Mouse (Mus musculus): Measurements from ENCODE around the gene Kif3a. TPM values are rescaled to one million over a fixed set of nuclear protein-coding genes. Genes with fewer than 3 reads are reported as not detected.
A peak's percentile ranks its signal among the peaks of the same experiment; 100 is the strongest.

Gene Kif3a
- total and polyA plus RNA-seq, 3 experiments = 11.2 to 27.5 (median 20.2) TPM

DNA sequence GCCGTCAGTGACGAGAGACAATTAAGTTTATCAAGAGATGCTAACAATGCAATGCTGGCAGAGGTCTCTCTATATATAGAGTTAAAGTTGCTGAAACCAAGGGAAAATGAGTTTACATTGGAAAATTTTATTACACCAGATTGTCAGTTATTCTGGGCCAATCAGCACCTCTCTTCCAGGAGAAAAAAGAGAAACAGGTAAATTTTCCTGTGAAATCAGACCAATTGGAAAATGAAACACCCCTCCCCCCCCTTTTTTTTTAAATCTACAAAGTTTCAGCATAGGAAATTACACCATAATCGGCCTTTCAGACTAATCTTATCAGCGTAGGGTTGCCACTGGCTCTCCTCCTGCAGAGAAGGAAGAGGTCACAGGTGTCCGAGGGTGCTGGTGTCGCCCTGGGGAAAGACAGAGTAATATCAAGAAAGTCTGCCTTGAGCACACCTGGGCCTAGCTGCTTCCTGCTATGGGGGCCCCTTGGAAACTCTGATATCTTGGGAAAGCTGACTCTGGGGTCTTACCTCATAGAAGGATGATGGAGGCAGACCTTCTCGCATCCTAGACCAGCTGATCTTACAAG, 51.5 kb downstream of the Kif3a start, which contains the start of gene Il4:
Gene Il4, minus strand, starts transcription at position 51 of the 580 bp plus-strand sequence.
- no peaks in the 10 kb centered on the region for H3K27me3 ChIP-seq (ENCODE audit: insufficient read depth, low read length)
- H3K9me3 ChIP-seq (replicated peaks) = peaks cover 1% of the 10 kb centered on the region; the same call in 1 of the 2 replicates
- H3K4me1 ChIP-seq (ENCODE audit: insufficient read depth, low read depth, low read length) = peaks cover 80% of the 10 kb centered on the region
- peaks cover 11% of the 10 kb centered on the region for H3K36me3 ChIP-seq (replicated peaks)
- ATAC-seq (ENCODE audit: extremely low read depth, insufficient number of reproducible peaks, low FRiP score, poor library complexity, severe bottlenecking) (no peak), DNase-seq (ENCODE audit: low spot score) (no peak)
- H3K4me3 ChIP-seq (ENCODE audit: low read depth, low read length) = peak within 1 kb of the TSS; percentile 77
- no peak for TF ChIP-seq GATA2 (IDR thresholded peaks at IDR 0.05; ENCODE audit: borderline replicate concordance, low read depth, low read length)
- no peak for TF ChIP-seq CTCF (IDR thresholded peaks at IDR 0.05; ENCODE audit: low read depth, low read length)
- no peak for TF ChIP-seq POLR2AphosphoS5 (IDR thresholded peaks at IDR 0.05; ENCODE audit: insufficient replicate concordance, low read depth, low read length)
- TF ChIP-seq TAL1 (conservative IDR thresholded peaks at IDR 0.05; ENCODE audit: low read depth, low read length) = no peak
- no peak for TF ChIP-seq GATA1 (IDR thresholded peaks at IDR 0.05; ENCODE audit: borderline replicate concordance, low read length)

DNA sequence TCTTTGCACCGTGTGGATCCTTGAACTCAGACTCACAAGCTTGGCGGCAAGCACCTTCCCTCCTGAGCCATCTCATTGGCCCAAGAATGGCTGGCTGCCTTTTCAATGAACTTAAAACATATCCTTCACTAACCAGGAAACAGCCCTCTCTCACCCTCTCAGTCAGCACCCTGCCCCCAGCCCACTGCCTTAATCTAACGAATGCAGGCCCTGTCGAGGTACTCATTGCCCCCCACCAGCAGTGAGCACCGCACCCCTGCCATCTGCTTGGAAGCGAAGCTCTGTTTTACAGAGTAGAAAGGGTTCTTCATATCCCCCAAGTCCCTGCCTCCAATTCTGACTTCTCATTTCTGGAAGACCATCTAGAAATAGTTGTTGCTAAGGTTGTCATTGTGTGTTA, 52.2 kb downstream of the Kif3a start:
- Histone ChIP-seq H3K36me3 (replicated peaks) (peaks cover 5% of the 10 kb centered on the region), H3K9me3 (replicated peaks) (peaks cover 7% of the 10 kb centered on the region), H3K4me1 (ENCODE audit: insufficient read depth, low read depth, low read length) (peaks cover 80% of the 10 kb centered on the region), H3K4me3 (ENCODE audit: low read depth, low read length) (peak overlapping the region; percentile 50; the same call in 1 of the 2 replicates), H3K27me3 (ENCODE audit: insufficient read depth, low read length) (no peaks in the 10 kb centered on the region)
- DNase-seq (ENCODE audit: low spot score) = no peak
- TF ChIP-seq TAL1 (conservative IDR thresholded peaks at IDR 0.05; ENCODE audit: low read depth, low read length) (peak; percentile 44), CTCF (IDR thresholded peaks at IDR 0.05; ENCODE audit: low read depth, low read length) (no peak)
- ATAC-seq (ENCODE audit: extremely low read depth, insufficient number of reproducible peaks, low FRiP score, poor library complexity, severe bottlenecking) = 0 out of 2 replicates have a peak, but pooled peaks have one; percentile 4

DNA sequence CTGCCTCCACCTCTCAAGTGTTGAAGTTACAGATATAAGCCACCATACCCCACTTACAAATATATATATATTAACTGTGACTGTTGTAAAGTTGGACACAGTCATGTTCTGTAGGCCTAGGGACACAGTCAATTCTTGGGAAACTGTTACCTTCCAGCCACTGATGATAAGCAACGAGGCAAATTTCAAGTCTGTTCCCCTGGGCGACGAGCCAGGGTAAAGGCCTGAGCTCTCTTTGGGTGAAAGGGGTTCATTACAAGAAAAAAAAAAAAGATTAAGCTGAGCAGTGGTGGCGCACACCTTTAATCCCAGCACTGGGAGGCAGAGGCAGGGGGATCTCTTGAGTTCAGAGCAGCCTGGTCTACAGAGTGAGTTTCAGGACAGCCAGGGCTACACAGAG, 52.9 kb downstream of the Kif3a start:
- no peaks in the 10 kb centered on the region for H3K27me3 ChIP-seq (ENCODE audit: insufficient read depth, low read length)
- H3K9me3 ChIP-seq (replicated peaks) = peaks cover 7% of the 10 kb centered on the region
- H3K36me3 ChIP-seq (replicated peaks) = peaks cover 3% of the 10 kb centered on the region
- H3K4me3 ChIP-seq (ENCODE audit: low read depth, low read length) = no peak overlapping the region
- no peak for TF ChIP-seq TAL1 (conservative IDR thresholded peaks at IDR 0.05; ENCODE audit: low read depth, low read length)
- no peak for TF ChIP-seq CTCF (IDR thresholded peaks at IDR 0.05; ENCODE audit: low read depth, low read length)
- TF ChIP-seq GATA2 (IDR thresholded peaks at IDR 0.05; ENCODE audit: borderline replicate concordance, low read depth, low read length) = no peak
- no peak for TF ChIP-seq GATA1 (IDR thresholded peaks at IDR 0.05; ENCODE audit: borderline replicate concordance, low read length)
- TF ChIP-seq POLR2AphosphoS5 (IDR thresholded peaks at IDR 0.05; ENCODE audit: insufficient replicate concordance, low read depth, low read length) = no peak
- peaks cover 81% of the 10 kb centered on the region for H3K4me1 ChIP-seq (ENCODE audit: insufficient read depth, low read depth, low read length)
- DNase-seq (ENCODE audit: low spot score) (no peak), ATAC-seq (ENCODE audit: extremely low read depth, insufficient number of reproducible peaks, low FRiP score, poor library complexity, severe bottlenecking) (no peak)

DNA sequence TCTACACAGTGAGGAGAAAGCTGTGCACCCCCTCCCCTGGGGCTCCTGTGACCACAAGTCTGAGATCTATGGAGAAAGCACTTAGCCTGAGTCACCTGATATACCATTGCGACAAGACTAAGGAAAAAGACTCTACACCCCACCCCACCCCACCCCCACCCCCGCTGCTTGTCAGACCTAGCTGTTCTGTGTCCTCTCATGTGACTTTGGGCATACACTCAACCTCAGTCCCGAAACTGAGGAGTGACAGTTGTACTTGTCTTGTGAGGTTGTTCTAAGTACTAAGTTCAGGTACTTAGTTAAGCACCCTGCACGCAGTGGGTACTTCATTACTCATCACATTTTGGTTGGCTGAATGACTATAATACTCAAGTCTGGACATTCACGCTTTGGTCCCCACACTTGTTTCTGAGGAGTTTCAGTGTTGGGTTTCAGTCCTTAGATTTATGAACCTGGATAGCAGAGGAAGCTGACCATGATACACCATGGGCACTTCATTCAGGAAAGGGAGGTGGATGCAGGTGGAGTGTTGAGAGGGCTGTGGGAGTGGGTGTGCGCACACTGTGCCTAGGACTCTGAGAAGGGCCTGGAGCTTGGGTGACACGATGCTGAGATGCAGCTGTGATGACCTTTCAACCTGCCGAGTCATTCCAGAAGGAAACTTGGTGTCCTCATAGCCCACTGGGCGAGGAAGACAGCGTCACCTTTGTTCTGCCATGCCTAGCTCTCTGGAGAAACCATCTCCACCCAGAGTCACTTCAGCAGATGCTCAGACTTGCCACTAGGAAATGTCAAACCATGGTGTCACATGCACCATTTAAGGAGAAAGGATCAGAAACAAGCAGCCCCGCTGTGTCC, 54.6 kb downstream of the Kif3a start:
- no peak; the same call in 1 of the 2 replicates for ATAC-seq (ENCODE audit: extremely low read depth, insufficient number of reproducible peaks, low FRiP score, poor library complexity, severe bottlenecking)
- no peak for DNase-seq (ENCODE audit: low spot score)
- no peak for TF ChIP-seq GATA2 (IDR thresholded peaks at IDR 0.05; ENCODE audit: borderline replicate concordance, low read depth, low read length)
- TF ChIP-seq CTCF (IDR thresholded peaks at IDR 0.05; ENCODE audit: low read depth, low read length) = 0 out of 2 replicates have a peak, but pooled peaks have one; percentile 7
- Histone ChIP-seq H3K36me3 (replicated peaks) (peaks cover 3% of the 10 kb centered on the region), H3K4me3 (ENCODE audit: low read depth, low read length) (peak overlapping the region; percentile 39; the same call in 1 of the 2 replicates), H3K9me3 (replicated peaks) (peaks cover 7% of the 10 kb centered on the region), H3K4me1 (ENCODE audit: insufficient read depth, low read depth, low read length) (peaks cover 94% of the 10 kb centered on the region), H3K27me3 (ENCODE audit: insufficient read depth, low read length) (no peaks in the 10 kb centered on the region)

DNA sequence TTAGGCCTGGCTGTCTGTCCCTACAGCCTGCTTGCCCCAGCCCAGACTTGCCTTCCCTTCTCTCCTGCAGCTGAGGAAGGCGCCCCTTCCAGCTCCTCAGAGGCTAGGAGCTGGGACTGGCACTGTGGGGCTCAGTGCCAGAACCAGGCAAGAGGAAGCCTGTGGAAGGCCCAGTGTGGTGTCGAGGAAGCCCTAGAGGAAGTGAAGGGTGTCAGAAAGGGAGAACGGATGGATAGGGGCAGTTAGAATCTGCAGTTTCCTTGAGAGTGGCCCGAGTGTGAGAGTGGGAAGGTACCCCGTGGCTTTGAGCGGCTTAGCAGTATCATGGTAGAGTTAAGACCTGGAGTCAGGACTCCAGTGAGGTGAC, 55.2 kb downstream of the Kif3a start:
- Histone ChIP-seq H3K27me3 (ENCODE audit: insufficient read depth, low read length) (no peaks in the 10 kb centered on the region), H3K9me3 (replicated peaks) (peaks cover 7% of the 10 kb centered on the region), H3K4me3 (ENCODE audit: low read depth, low read length) (no peak overlapping the region; the same call in 1 of the 2 replicates), H3K4me1 (ENCODE audit: insufficient read depth, low read depth, low read length) (peaks cover 97% of the 10 kb centered on the region), H3K36me3 (replicated peaks) (peaks cover 3% of the 10 kb centered on the region)
- DNase-seq (ENCODE audit: low spot score) = no peak
- TF ChIP-seq CTCF (IDR thresholded peaks at IDR 0.05; ENCODE audit: low read depth, low read length) (no peak), TAL1 (conservative IDR thresholded peaks at IDR 0.05; ENCODE audit: low read depth, low read length) (no peak), GATA1 (IDR thresholded peaks at IDR 0.05; ENCODE audit: borderline replicate concordance, low read length) (no peak), POLR2AphosphoS5 (IDR thresholded peaks at IDR 0.05; ENCODE audit: insufficient replicate concordance, low read depth, low read length) (no peak), GATA2 (IDR thresholded peaks at IDR 0.05; ENCODE audit: borderline replicate concordance, low read depth, low read length) (no peak)
- ATAC-seq (ENCODE audit: extremely low read depth, insufficient number of reproducible peaks, low FRiP score, poor library complexity, severe bottlenecking) = no peak

DNA sequence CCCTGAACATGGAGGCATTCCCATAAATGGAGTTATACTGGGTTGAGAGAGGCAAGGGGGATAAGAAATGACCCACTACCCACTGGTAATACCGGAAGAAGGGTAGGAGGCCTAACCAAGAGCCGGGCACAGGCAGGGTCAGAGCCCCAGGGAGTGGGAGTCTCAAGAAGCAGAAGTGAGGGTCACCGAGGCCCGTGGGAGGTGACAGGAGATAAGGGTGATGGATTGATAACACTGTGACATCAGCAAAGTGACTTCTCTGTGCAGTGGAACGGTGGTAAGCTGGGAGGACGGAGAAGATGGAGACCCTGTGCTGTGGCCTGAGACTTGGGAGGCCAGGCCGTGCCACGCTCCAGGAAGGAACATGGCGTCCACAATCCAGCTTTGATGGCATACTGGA, 56.4 kb downstream of the Kif3a start:
- TF ChIP-seq CTCF (IDR thresholded peaks at IDR 0.05; ENCODE audit: low read depth, low read length) (no peak), POLR2AphosphoS5 (IDR thresholded peaks at IDR 0.05; ENCODE audit: insufficient replicate concordance, low read depth, low read length) (no peak), GATA1 (IDR thresholded peaks at IDR 0.05; ENCODE audit: borderline replicate concordance, low read length) (no peak), TAL1 (conservative IDR thresholded peaks at IDR 0.05; ENCODE audit: low read depth, low read length) (no peak), GATA2 (IDR thresholded peaks at IDR 0.05; ENCODE audit: borderline replicate concordance, low read depth, low read length) (no peak)
- H3K27me3 ChIP-seq (ENCODE audit: insufficient read depth, low read length) = no peaks in the 10 kb centered on the region
- peaks cover 92% of the 10 kb centered on the region for H3K4me1 ChIP-seq (ENCODE audit: insufficient read depth, low read depth, low read length)
- H3K9me3 ChIP-seq (replicated peaks) = peaks cover 7% of the 10 kb centered on the region
- peaks cover 3% of the 10 kb centered on the region for H3K36me3 ChIP-seq (replicated peaks)
- DNase-seq (ENCODE audit: low spot score) (no peak), ATAC-seq (ENCODE audit: extremely low read depth, insufficient number of reproducible peaks, low FRiP score, poor library complexity, severe bottlenecking) (no peak)
- H3K4me3 ChIP-seq (ENCODE audit: low read depth, low read length) = peak overlapping the region; percentile 53; the same call in 1 of the 2 replicates
